Mouse (Mus musculus) hindbrain, embryonic 12.5 days (tissue): Measurements from ENCODE around the gene Tmem8. TPM values are rescaled to one million over a fixed set of nuclear protein-coding genes. Genes with fewer than 3 reads are reported as not detected.

Experiments used
- ATAC-seq: fragments of 200-750 bp; cut with Nextera tagmentation; 2 replicates; pipeline ENCODE4 v1.8.0; 2017; ENCODE audit warnings: moderate TSS enrichment; ENCODE audit not compliant: low FRiP score
- H3K27ac ChIP-seq: fragments of 300-500 bp; sonication (generic); 2 replicates; pipeline ENCODE4 v1.5.1; 2016; ENCODE audit warnings: mild to moderate bottlenecking
- H3K27me3 ChIP-seq: fragments of 300-500 bp; sonication (generic); 2 replicates; pipeline ENCODE4 v1.6.1; 2016; ENCODE audit warnings: mild to moderate bottlenecking
- H3K36me3 ChIP-seq: fragments of 300-500 bp; sonication (generic); 2 replicates; pipeline ENCODE4 v1.6.1; 2016; ENCODE audit warnings: mild to moderate bottlenecking
- H3K4me1 ChIP-seq: fragments of 300-500 bp; sonication (generic); 2 replicates; pipeline ENCODE4 v1.6.1; 2016
- H3K4me2 ChIP-seq: fragments of 300-500 bp; sonication (generic); replicated peaks from 2 replicates; pipeline ENCODE4 v1.6.1; 2016; ENCODE audit warnings: mild to moderate bottlenecking
- H3K4me3 ChIP-seq: fragments of 300-500 bp; sonication (generic); 2 replicates; pipeline ENCODE4 v1.5.1; 2016; ENCODE audit warnings: mild to moderate bottlenecking
- H3K9ac ChIP-seq: fragments of 300-500 bp; sonication (generic); 2 replicates; pipeline ENCODE4 v1.6.1; 2016; ENCODE audit warnings: mild to moderate bottlenecking, moderate library complexity
- H3K9me3 ChIP-seq: fragments of 300-500 bp; sonication (generic); replicated peaks from 2 replicates; pipeline ENCODE4 v1.6.1; 2016; ENCODE audit warnings: mild to moderate bottlenecking
- WGBS: fragments of 180-500 bp; shearing (Covaris S2); methylation state at CpG from one replicate; pipeline ENCODE4 v1.1.7; 2016; 5-methylcytosine and 5-hydroxymethylcytosine counted together
- polyA plus RNA-seq: library from polyadenylated mRNA; unstranded; fragments of >200 nt; fragmentation: Nextera tagmentation; extraction: Ambion mirVana; gene quantifications from 2 replicates; pipeline ENCODE4 v1.2.1, GENCODE M21; 2016

The Tmem8 gene
- polyA plus RNA-seq = 2.9 and 3.0 TPM in 2 replicates

- WGBS = under 1% methylated on average over 75 of the region's 75 CpGs
- peak within 1 kb of the TSS; percentile 84 for H3K9ac ChIP-seq
- peak; percentile 79 for ATAC-seq
- H3K27ac ChIP-seq = peak within 1 kb of the TSS; percentile 62
- no peaks in the 10 kb centered on the region for H3K36me3 ChIP-seq
- no peaks in the 10 kb centered on the region for H3K9me3 ChIP-seq
- H3K4me1 ChIP-seq = peaks cover 23% of the 10 kb centered on the region
- peak within 1 kb of the TSS; percentile 82 for H3K4me3 ChIP-seq
- peak within 1 kb of the TSS; percentile 98 for H3K4me2 ChIP-seq
- H3K27me3 ChIP-seq = peaks cover 79% of the 10 kb centered on the region
Observed at GRCm38 (mm10) chr17:26113181-26113948, at the start of gene Tmem8. Gene Tmem8, plus strand, starts transcription at chr17:26113299.

GRCm38 (mm10) chr17:26064916-26065315 lies 48.2 kb upstream of the Tmem8 start:
- 66% methylated on average over 6 of the region's 6 CpGs for WGBS
- Histone ChIP-seq H3K27ac (no peak overlapping the region), H3K9me3 (no peaks in the 10 kb centered on the region), H3K4me3 (peak overlapping the region; percentile 17; the same call in 1 of the 2 replicates), H3K9ac (peak overlapping the region; percentile 43), H3K4me2 (peak overlapping the region; percentile 36), H3K27me3 (no peaks in the 10 kb centered on the region), H3K4me1 (peaks cover 57% of the 10 kb centered on the region), H3K36me3 (peaks cover 27% of the 10 kb centered on the region)
- no peak for ATAC-seq

GRCm38 (mm10) chr17:26066488-26067020 lies 46.5 kb upstream of the Tmem8 start:
- WGBS = 90% methylated on average over 7 of the region's 7 CpGs
- H3K4me2 ChIP-seq = peak overlapping the region; percentile 100
- H3K9me3 ChIP-seq = no peaks in the 10 kb centered on the region
- peaks cover 10% of the 10 kb centered on the region; the same call in 1 of the 2 replicates for H3K27me3 ChIP-seq
- H3K36me3 ChIP-seq = peaks cover 21% of the 10 kb centered on the region
- peak overlapping the region; percentile 74 for H3K4me3 ChIP-seq
- peak overlapping the region; percentile 85; the same call in 1 of the 2 replicates for H3K9ac ChIP-seq
- no peak for ATAC-seq
- H3K27ac ChIP-seq = no peak overlapping the region
- peaks cover 60% of the 10 kb centered on the region for H3K4me1 ChIP-seq

- no peaks in the 10 kb centered on the region for H3K9me3 ChIP-seq
- peak overlapping the region; percentile 74 for H3K4me3 ChIP-seq
- peak overlapping the region; percentile 94; the same call in 1 of the 2 replicates for H3K27ac ChIP-seq
- no peak for ATAC-seq
- 2% methylated on average over 44 of the region's 44 CpGs for WGBS
- peaks cover 13% of the 10 kb centered on the region; the same call in 1 of the 2 replicates for H3K27me3 ChIP-seq
- peaks cover 15% of the 10 kb centered on the region for H3K36me3 ChIP-seq
- peak overlapping the region; percentile 85 for H3K9ac ChIP-seq
- peak overlapping the region; percentile 100 for H3K4me2 ChIP-seq
- H3K4me1 ChIP-seq = peaks cover 53% of the 10 kb centered on the region
Observed at GRCm38 (mm10) chr17:26068024-26068830, 44.9 kb upstream of the Tmem8 start.

- Histone ChIP-seq H3K27ac (peak within 1 kb of the TSS; percentile 94), H3K9ac (peak within 1 kb of the TSS; percentile 85), H3K4me3 (peak within 1 kb of the TSS; percentile 74), H3K4me1 (peaks cover 47% of the 10 kb centered on the region), H3K9me3 (no peaks in the 10 kb centered on the region), H3K4me2 (peak within 1 kb of the TSS; percentile 100), H3K27me3 (peaks cover 14% of the 10 kb centered on the region; the same call in 1 of the 2 replicates), H3K36me3 (peaks cover 9% of the 10 kb centered on the region)
- ATAC-seq = peak; percentile 93
- WGBS = under 1% methylated on average over 91 of the region's 94 CpGs
Observed at GRCm38 (mm10) chr17:26068831-26069739, 44.0 kb upstream of the Tmem8 start, which contains the start of gene Rab11fip3. Gene Rab11fip3, minus strand, starts transcription at chr17:26069555.

- peaks cover 3% of the 10 kb centered on the region; the same call in 1 of the 2 replicates for H3K36me3 ChIP-seq
- no peaks in the 10 kb centered on the region for H3K9me3 ChIP-seq
- peaks cover 14% of the 10 kb centered on the region; the same call in 1 of the 2 replicates for H3K27me3 ChIP-seq
- 42% methylated on average over 6 of the region's 6 CpGs for WGBS
- peak overlapping the region; percentile 74 for H3K4me3 ChIP-seq
- peak overlapping the region; percentile 100 for H3K4me2 ChIP-seq
- H3K4me1 ChIP-seq = peaks cover 36% of the 10 kb centered on the region
- H3K27ac ChIP-seq = no peak overlapping the region
- no peak for ATAC-seq
- no peak overlapping the region for H3K9ac ChIP-seq
Observed at GRCm38 (mm10) chr17:26070136-26070535, 43.0 kb upstream of the Tmem8 start.

- Histone ChIP-seq H3K27ac (no peak overlapping the region), H3K4me1 (no peaks in the 10 kb centered on the region), H3K4me3 (no peak overlapping the region), H3K9ac (no peak overlapping the region), H3K36me3 (no peaks in the 10 kb centered on the region), H3K9me3 (no peaks in the 10 kb centered on the region), H3K4me2 (no peak overlapping the region), H3K27me3 (peaks cover 18% of the 10 kb centered on the region)
- 74% methylated on average over 3 of the region's 3 CpGs for WGBS
- no peak for ATAC-seq
Observed at GRCm38 (mm10) chr17:26075246-26075645, 37.9 kb upstream of the Tmem8 start.

GRCm38 (mm10) chr17:26078851-26079250 lies 34.2 kb upstream of the Tmem8 start:
- no peak for ATAC-seq
- Histone ChIP-seq H3K27ac (no peak overlapping the region), H3K4me1 (no peaks in the 10 kb centered on the region), H3K4me2 (no peak overlapping the region), H3K9ac (no peak overlapping the region), H3K27me3 (peaks cover 11% of the 10 kb centered on the region), H3K36me3 (peaks cover 14% of the 10 kb centered on the region), H3K4me3 (no peak overlapping the region), H3K9me3 (no peaks in the 10 kb centered on the region)
- WGBS = 73% methylated on average over 2 of the region's 2 CpGs

GRCm38 (mm10) chr17:26080867-26081266 lies 32.2 kb upstream of the Tmem8 start:
- peaks cover 14% of the 10 kb centered on the region for H3K36me3 ChIP-seq
- H3K4me1 ChIP-seq = no peaks in the 10 kb centered on the region
- ATAC-seq = no peak
- H3K27me3 ChIP-seq = peaks cover 8% of the 10 kb centered on the region
- no peak overlapping the region for H3K4me3 ChIP-seq
- 32% methylated on average over 2 of the region's 2 CpGs for WGBS
- H3K4me2 ChIP-seq = no peak overlapping the region
- no peak overlapping the region for H3K9ac ChIP-seq
- H3K9me3 ChIP-seq = no peaks in the 10 kb centered on the region
- no peak overlapping the region for H3K27ac ChIP-seq

GRCm38 (mm10) chr17:26087059-26087564 lies 26.0 kb upstream of the Tmem8 start:
- Histone ChIP-seq H3K4me3 (no peak overlapping the region), H3K9me3 (no peaks in the 10 kb centered on the region), H3K27me3 (no peaks in the 10 kb centered on the region), H3K27ac (no peak overlapping the region), H3K36me3 (peaks cover 15% of the 10 kb centered on the region), H3K4me2 (no peak overlapping the region), H3K9ac (no peak overlapping the region), H3K4me1 (peaks cover 5% of the 10 kb centered on the region; the same call in 1 of the 2 replicates)
- no peak for ATAC-seq
- WGBS = 87% methylated on average over 9 of the region's 9 CpGs
